Mouse (Mus musculus) stomach, postnatal 0 days (tissue): ENCODE results near the gene Nup133. TPM values are rescaled to one million over a fixed set of nuclear protein-coding genes. Genes with fewer than 3 reads are reported as not detected.

Experiments
- ATAC-seq: fragments of 200-750 bp; cut with Nextera tagmentation; 2 replicates; pipeline ENCODE4 v1.8.0; 2017; ENCODE audit not compliant: low FRiP score, low TSS enrichment
- DNase-seq: peaks from one replicate; pipeline ENCODE4 v3.0.0-alpha.2; 2016; ENCODE audit warnings: low spot score
- H3K27ac ChIP-seq: fragments of 300-500 bp; sonication (generic); replicated peaks from 2 replicates; pipeline ENCODE4 v1.5.1; 2014; ENCODE audit warnings: mild to moderate bottlenecking, control low read depth
- H3K27me3 ChIP-seq: fragments of 300-500 bp; sonication (generic); 2 replicates; pipeline ENCODE4 v1.6.1; 2014; ENCODE audit warnings: low read length; ENCODE audit not compliant: control insufficient read depth, insufficient read depth
- H3K36me3 ChIP-seq: fragments of 300-500 bp; sonication (generic); 2 replicates; pipeline ENCODE4 v1.6.1; 2014; ENCODE audit warnings: low read length, mixed read lengths; ENCODE audit not compliant: control insufficient read depth, insufficient read depth
- H3K4me1 ChIP-seq: fragments of 300-500 bp; sonication (generic); replicated peaks from 2 replicates; pipeline ENCODE4 v1.6.1; 2014; ENCODE audit warnings: antibody characterized with exemption; ENCODE audit not compliant: control insufficient read depth, insufficient read depth
- H3K4me2 ChIP-seq: fragments of 300-500 bp; sonication (generic); replicated peaks from 2 replicates; pipeline ENCODE4 v1.6.1; 2014; ENCODE audit warnings: low read depth, mild to moderate bottlenecking, control low read depth, moderate library complexity
- H3K4me3 ChIP-seq: fragments of 300-500 bp; sonication (generic); 2 replicates; pipeline ENCODE4 v1.5.1; 2014; ENCODE audit warnings: low read depth, low read length, control low read depth
- H3K9ac ChIP-seq: fragments of 300-500 bp; sonication (generic); 2 replicates; pipeline ENCODE4 v1.6.1; 2014; ENCODE audit warnings: mild to moderate bottlenecking, low read length, control low read depth, mixed read lengths
- H3K9me3 ChIP-seq: fragments of 300-500 bp; sonication (generic); 2 replicates; pipeline ENCODE4 v1.6.1; 2016; ENCODE audit warnings: low read length; ENCODE audit not compliant: control insufficient read depth
- CTCF ChIP-seq: IDR thresholded peaks from 2 replicates; pipeline ENCODE4 v1.5.1; 2016; ENCODE audit warnings: antibody characterized with exemption, low read depth, mild to moderate bottlenecking, moderate library complexity
- EP300 ChIP-seq: optimal IDR thresholded peaks from 2 replicates; pipeline ENCODE3; 2016; ENCODE audit warnings: antibody characterized with exemption
- WGBS: fragments of 180-500 bp; shearing (Covaris S2); extraction: QIAGEN DNeasy Blood & Tissue Kit; methylation state at CpG from one replicate; pipeline ENCODE4 v1.1.7; 2014; 5-methylcytosine and 5-hydroxymethylcytosine counted together
- polyA plus RNA-seq: library from polyadenylated mRNA; unstranded; fragments of >200 nt; fragmentation: Nextera tagmentation; extraction: Ambion mirVana; gene quantifications from 2 replicates; pipeline ENCODE4 v1.2.1, GENCODE M21; 2015

Gene Nup133
- polyA plus RNA-seq, 1 experiment from 2014 or later, result 8.5 TPM

GRCm38 (mm10) chr8:123884721-123885565 lies 64.1 kb downstream of the Nup133 start:
- WGBS, result 2% methylated on average over 14 of the region's 14 CpGs
- Histone ChIP-seq H3K4me1 (no peaks in the 10 kb centered on the region), H3K27ac (no peak overlapping the region), H3K9ac (no peak overlapping the region), H3K36me3 (no peaks in the 10 kb centered on the region), H3K27me3 (no peaks in the 10 kb centered on the region), H3K9me3 (no peaks in the 10 kb centered on the region), H3K4me2 (no peak overlapping the region; the same call in 1 of the 2 replicates), H3K4me3 (no peak overlapping the region)
- peak; percentile 64 for ATAC-seq
- 0 out of 2 replicates have a peak, but pooled peaks have one; percentile 10 for TF ChIP-seq CTCF
- TF ChIP-seq EP300, result no peak
- peak; percentile 38 for DNase-seq

DNA sequence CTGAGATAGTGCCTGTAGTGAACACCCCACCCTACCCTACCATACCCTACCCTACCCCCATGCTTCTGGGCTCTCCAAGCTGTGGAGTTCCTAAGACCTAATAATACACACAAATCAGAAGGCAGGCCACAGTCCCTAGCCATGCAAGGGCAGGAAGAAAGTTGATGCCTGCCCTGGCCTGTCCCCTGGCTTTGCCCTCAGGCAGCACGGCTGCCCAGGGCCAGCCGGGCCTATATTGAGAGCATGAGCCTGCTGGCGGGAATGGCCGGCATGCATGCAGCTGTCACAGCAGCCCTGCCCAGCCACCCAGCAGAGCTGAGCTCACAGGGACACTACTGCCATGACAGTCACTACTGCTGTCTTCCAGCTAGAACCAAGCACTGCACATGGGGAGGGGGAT lies 66.0 kb downstream of the Nup133 start:
- Histone ChIP-seq H3K4me3 (no peak overlapping the region), H3K36me3 (no peaks in the 10 kb centered on the region), H3K27ac (no peak overlapping the region), H3K9me3 (no peaks in the 10 kb centered on the region), H3K4me2 (no peak overlapping the region), H3K9ac (no peak overlapping the region), H3K4me1 (no peaks in the 10 kb centered on the region), H3K27me3 (no peaks in the 10 kb centered on the region)
- 78% methylated on average over 4 of the region's 4 CpGs for WGBS
- DNase-seq, result no peak
- no peak for ATAC-seq
- TF ChIP-seq EP300 (no peak), CTCF (no peak)

DNA sequence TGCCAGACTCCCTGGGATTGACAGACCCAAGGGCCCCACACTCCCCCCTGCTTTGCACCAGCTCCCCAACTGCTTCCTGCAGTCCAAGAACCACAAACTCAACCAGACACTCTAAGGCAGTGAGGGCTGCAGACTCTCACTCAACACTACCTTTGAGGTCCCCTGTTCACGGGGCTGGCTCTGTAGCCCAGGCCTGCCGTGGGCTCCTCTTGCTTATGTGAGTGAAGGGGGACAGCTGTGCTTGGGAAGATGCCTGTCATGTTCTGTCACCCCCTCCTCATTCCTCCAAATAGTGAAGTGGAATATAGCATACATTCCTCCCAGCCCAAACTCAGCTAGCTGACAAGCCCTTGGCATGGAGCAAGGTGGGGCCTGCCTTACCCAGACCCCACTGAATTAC lies 66.7 kb downstream of the Nup133 start:
- Histone ChIP-seq H3K4me2 (no peak overlapping the region), H3K27me3 (no peaks in the 10 kb centered on the region), H3K9ac (no peak overlapping the region), H3K27ac (no peak overlapping the region), H3K9me3 (no peaks in the 10 kb centered on the region), H3K36me3 (no peaks in the 10 kb centered on the region), H3K4me3 (no peak overlapping the region), H3K4me1 (no peaks in the 10 kb centered on the region)
- no peak for ATAC-seq
- TF ChIP-seq EP300, result no peak
- TF ChIP-seq CTCF, result no peak
- WGBS, result 66% methylated on average over 2 of the region's 2 CpGs
- no peak for DNase-seq

DNA sequence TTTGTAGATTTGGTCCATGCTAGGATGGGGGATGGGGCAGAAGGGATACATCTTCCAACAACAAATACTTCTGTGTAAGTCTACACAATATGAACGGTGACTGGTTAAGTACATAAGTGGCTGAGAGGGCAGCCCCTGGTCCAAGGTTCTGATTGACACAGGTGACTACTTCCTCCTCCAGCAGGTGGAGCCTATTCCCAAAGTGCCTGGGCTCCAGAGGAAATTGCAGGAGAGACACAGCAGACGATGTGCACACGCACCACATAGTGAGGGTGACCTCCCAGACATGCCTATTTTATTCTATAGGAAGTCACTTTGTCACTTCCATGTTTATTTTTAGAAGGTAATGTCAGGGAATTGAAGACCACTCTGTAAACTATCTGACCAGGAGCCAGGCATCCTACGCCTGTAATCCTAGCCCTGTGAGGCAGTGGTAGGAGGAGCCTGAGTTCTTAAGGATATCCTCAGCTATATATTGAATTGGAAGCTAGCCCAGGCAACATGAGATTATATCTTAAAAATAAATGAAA lies 68.2 kb downstream of the Nup133 start:
- H3K27ac ChIP-seq, result no peak overlapping the region
- H3K9me3 ChIP-seq, result no peaks in the 10 kb centered on the region
- no peak overlapping the region for H3K4me3 ChIP-seq
- H3K4me2 ChIP-seq, result no peak overlapping the region
- DNase-seq (no peak), ATAC-seq (peak; percentile 38; the same call in 1 of the 2 replicates)
- H3K9ac ChIP-seq, result no peak overlapping the region
- H3K36me3 ChIP-seq, result no peaks in the 10 kb centered on the region
- no peaks in the 10 kb centered on the region for H3K4me1 ChIP-seq
- 36% methylated on average over 4 of the region's 4 CpGs for WGBS
- TF ChIP-seq CTCF (peak; percentile 53), EP300 (no peak)
- H3K27me3 ChIP-seq, result no peaks in the 10 kb centered on the region

DNA sequence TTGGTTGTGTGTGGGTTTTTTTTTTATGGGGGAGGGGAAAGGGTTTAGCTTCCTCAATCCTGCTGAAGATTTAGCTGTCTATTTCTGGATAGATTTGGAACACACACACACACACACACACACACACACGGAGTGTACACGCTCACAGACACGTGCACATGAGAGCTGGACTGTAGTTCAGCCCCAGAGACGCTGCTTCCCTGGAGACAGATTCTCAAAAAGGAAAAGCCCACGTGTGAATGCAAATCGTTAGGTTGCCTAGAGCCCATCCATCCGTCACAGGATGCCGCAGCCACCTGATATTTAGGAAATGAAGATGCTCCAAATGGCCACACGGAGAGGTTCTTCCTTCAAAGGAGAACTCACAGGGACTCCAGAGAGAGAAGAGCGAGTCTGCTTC lies 68.8 kb downstream of the Nup133 start:
- ATAC-seq, result no peak
- H3K9ac ChIP-seq, result no peak overlapping the region
- no peak for DNase-seq
- TF ChIP-seq EP300 (no peak), CTCF (no peak)
- H3K4me3 ChIP-seq, result no peak overlapping the region
- WGBS, result 63% methylated on average over 10 of the region's 10 CpGs
- H3K27ac ChIP-seq, result no peak overlapping the region
- no peaks in the 10 kb centered on the region for H3K9me3 ChIP-seq
- H3K36me3 ChIP-seq, result no peaks in the 10 kb centered on the region
- no peaks in the 10 kb centered on the region for H3K4me1 ChIP-seq
- no peaks in the 10 kb centered on the region for H3K27me3 ChIP-seq
- no peak overlapping the region for H3K4me2 ChIP-seq

GRCm38 (mm10) chr8:123877865-123878264 lies 71.2 kb downstream of the Nup133 start:
- Histone ChIP-seq H3K27me3 (no peaks in the 10 kb centered on the region), H3K4me1 (no peaks in the 10 kb centered on the region), H3K4me2 (no peak overlapping the region), H3K36me3 (no peaks in the 10 kb centered on the region), H3K9me3 (no peaks in the 10 kb centered on the region), H3K4me3 (no peak overlapping the region), H3K9ac (no peak overlapping the region), H3K27ac (no peak overlapping the region)
- DNase-seq, result no peak
- 42% methylated on average over 2 of the region's 2 CpGs for WGBS
- TF ChIP-seq CTCF (no peak), EP300 (no peak)
- ATAC-seq, result no peak
